Mouse (Mus musculus): Measurements from ENCODE around the gene Thsd7b. TPM values are rescaled to one million over a fixed set of nuclear protein-coding genes. Genes with fewer than 3 reads are reported as not detected.
"Not testable (repeated sequence)": the region's sequence is repeated elsewhere in the genome, so short reads cannot be mapped to it uniquely, and the experiment has no call there.

Gene Thsd7b
- polyA plus RNA-seq, 1 experiment from 2014 or later: 13.0 TPM

GRCm38 (mm10) chr1:130083788-130084187 is 810.7 kb downstream of the Thsd7b start:
- H3K9ac ChIP-seq: no peak overlapping the region
- no peaks in the 10 kb centered on the region for H3K4me1 ChIP-seq (replicated peaks)
- H3K27ac ChIP-seq (replicated peaks): no peak overlapping the region
- H3K4me2 ChIP-seq: no peak overlapping the region
- H3K27me3 ChIP-seq: no peaks in the 10 kb centered on the region
- ATAC-seq (ENCODE audit: low FRiP score, low read depth): no peak
- WGBS: 83% methylated on average over 2 of the region's 2 CpGs
- no peaks in the 10 kb centered on the region for H3K9me3 ChIP-seq
- H3K4me3 ChIP-seq: no peak overlapping the region
- no peaks in the 10 kb centered on the region for H3K36me3 ChIP-seq

- Histone ChIP-seq H3K27me3 (no peaks in the 10 kb centered on the region), H3K4me2 (no peak overlapping the region), H3K9ac (no peak overlapping the region), H3K4me1 (replicated peaks) (no peaks in the 10 kb centered on the region), H3K4me3 (no peak overlapping the region), H3K9me3 (no peaks in the 10 kb centered on the region), H3K36me3 (no peaks in the 10 kb centered on the region), H3K27ac (replicated peaks) (no peak overlapping the region)
- ATAC-seq (ENCODE audit: low FRiP score, low read depth): no peak
- WGBS: 76% methylated on average over 3 of the region's 3 CpGs
Measured at GRCm38 (mm10) chr1:130085207-130085606, 812.1 kb downstream of the Thsd7b start.

GRCm38 (mm10) chr1:130085910-130086309 is 812.8 kb downstream of the Thsd7b start:
- no peak overlapping the region for H3K27ac ChIP-seq (replicated peaks)
- H3K4me1 ChIP-seq (replicated peaks): no peaks in the 10 kb centered on the region
- ATAC-seq (ENCODE audit: low FRiP score, low read depth): no peak
- no peak overlapping the region for H3K9ac ChIP-seq
- no peak overlapping the region for H3K4me2 ChIP-seq
- H3K9me3 ChIP-seq: no peaks in the 10 kb centered on the region
- H3K36me3 ChIP-seq: no peaks in the 10 kb centered on the region
- 87% methylated on average over 2 of the region's 2 CpGs for WGBS
- no peaks in the 10 kb centered on the region for H3K27me3 ChIP-seq
- H3K4me3 ChIP-seq: no peak overlapping the region

GRCm38 (mm10) chr1:130099227-130099626 is 826.1 kb downstream of the Thsd7b start:
- H3K4me3 ChIP-seq: no peak overlapping the region
- ATAC-seq (ENCODE audit: low FRiP score, low read depth): no peak
- 65% methylated on average over 2 of the region's 2 CpGs for WGBS
- H3K27me3 ChIP-seq: no peaks in the 10 kb centered on the region
- H3K4me2 ChIP-seq: no peak overlapping the region
- H3K9ac ChIP-seq: no peak overlapping the region
- H3K36me3 ChIP-seq: no peaks in the 10 kb centered on the region
- no peaks in the 10 kb centered on the region for H3K9me3 ChIP-seq
- H3K27ac ChIP-seq (replicated peaks): no peak overlapping the region
- H3K4me1 ChIP-seq (replicated peaks): no peaks in the 10 kb centered on the region

- 82% methylated on average over 1 of the region's 1 CpGs for WGBS
- H3K27me3 ChIP-seq: no peaks in the 10 kb centered on the region
Measured at GRCm38 (mm10) chr1:130112580-130113314, 839.6 kb downstream of the Thsd7b start.

GRCm38 (mm10) chr1:130113549-130113948 is 840.4 kb downstream of the Thsd7b start:
- Histone ChIP-seq H3K9ac (no peak overlapping the region), H3K27me3 (no peaks in the 10 kb centered on the region), H3K9me3 (no peaks in the 10 kb centered on the region), H3K36me3 (no peaks in the 10 kb centered on the region), H3K27ac (replicated peaks) (no peak overlapping the region), H3K4me3 (no peak overlapping the region), H3K4me1 (replicated peaks) (no peaks in the 10 kb centered on the region), H3K4me2 (no peak overlapping the region)
- WGBS: 91% methylated on average over 2 of the region's 2 CpGs
- no peak for ATAC-seq (ENCODE audit: low FRiP score, low read depth)

More at GRCm38 (mm10) chr1:130112580-130113314, 839.6 kb downstream of the Thsd7b start:
- no peaks in the 10 kb centered on the region for H3K36me3 ChIP-seq
- no peak overlapping the region for H3K4me2 ChIP-seq
- H3K4me1 ChIP-seq (replicated peaks): no peaks in the 10 kb centered on the region
- no peak for ATAC-seq (ENCODE audit: low FRiP score, low read depth)
- no peak overlapping the region for H3K9ac ChIP-seq
- H3K27ac ChIP-seq (replicated peaks): no peak overlapping the region
- no peaks in the 10 kb centered on the region for H3K9me3 ChIP-seq
- no peak overlapping the region for H3K4me3 ChIP-seq

- Histone ChIP-seq H3K4me3 (no peak overlapping the region), H3K27ac (replicated peaks) (no peak overlapping the region), H3K9me3 (no peaks in the 10 kb centered on the region), H3K4me2 (no peak overlapping the region), H3K4me1 (replicated peaks) (no peaks in the 10 kb centered on the region), H3K27me3 (no peaks in the 10 kb centered on the region), H3K36me3 (no peaks in the 10 kb centered on the region), H3K9ac (no peak overlapping the region)
- WGBS: 84% methylated on average over 3 of the region's 3 CpGs
- no peak for ATAC-seq (ENCODE audit: low FRiP score, low read depth)
Measured at GRCm38 (mm10) chr1:130130901-130131300, 857.8 kb downstream of the Thsd7b start.

GRCm38 (mm10) chr1:130166187-130166586 is 893.1 kb downstream of the Thsd7b start:
- Histone ChIP-seq H3K36me3 (no peaks in the 10 kb centered on the region), H3K27ac (replicated peaks) (no peak overlapping the region), H3K27me3 (no peaks in the 10 kb centered on the region), H3K4me3 (no peak overlapping the region), H3K9me3 (no peaks in the 10 kb centered on the region), H3K4me1 (replicated peaks) (peaks cover 4% of the 10 kb centered on the region; the same call in 1 of the 2 replicates), H3K4me2 (no peak overlapping the region), H3K9ac (no peak overlapping the region)
- ATAC-seq (ENCODE audit: low FRiP score, low read depth): no peak

GRCm38 (mm10) chr1:130167260-130167659 is 894.2 kb downstream of the Thsd7b start:
- Histone ChIP-seq H3K9ac (no peak overlapping the region), H3K27ac (replicated peaks) (no peak overlapping the region)
- 67% methylated on average over 2 of the region's 2 CpGs for WGBS

GRCm38 (mm10) chr1:130169875-130170274 is 896.8 kb downstream of the Thsd7b start:
- H3K9ac ChIP-seq: no peak overlapping the region
- H3K27me3 ChIP-seq: no peaks in the 10 kb centered on the region
- ATAC-seq (ENCODE audit: low FRiP score, low read depth): no peak
- no peaks in the 10 kb centered on the region for H3K36me3 ChIP-seq
- WGBS: 59% methylated on average over 6 of the region's 6 CpGs
- H3K9me3 ChIP-seq: no peaks in the 10 kb centered on the region
- no peak overlapping the region for H3K4me2 ChIP-seq
- H3K4me3 ChIP-seq: no peak overlapping the region
- peaks cover 4% of the 10 kb centered on the region; the same call in 1 of the 2 replicates for H3K4me1 ChIP-seq (replicated peaks)
- H3K27ac ChIP-seq (replicated peaks): no peak overlapping the region

More at GRCm38 (mm10) chr1:130167260-130167659, 894.2 kb downstream of the Thsd7b start:
- Histone ChIP-seq H3K4me3 (no peak overlapping the region), H3K36me3 (no peaks in the 10 kb centered on the region), H3K4me2 (no peak overlapping the region), H3K9me3 (no peaks in the 10 kb centered on the region), H3K27me3 (no peaks in the 10 kb centered on the region), H3K4me1 (replicated peaks) (peaks cover 4% of the 10 kb centered on the region; the same call in 1 of the 2 replicates)
- no peak for ATAC-seq (ENCODE audit: low FRiP score, low read depth)

- no peaks in the 10 kb centered on the region for H3K27me3 ChIP-seq
- ATAC-seq (ENCODE audit: low FRiP score, low read depth): no peak
- H3K9ac ChIP-seq: no peak overlapping the region
- no peaks in the 10 kb centered on the region for H3K9me3 ChIP-seq
- H3K4me2 ChIP-seq: no peak overlapping the region
- no peak overlapping the region for H3K27ac ChIP-seq (replicated peaks)
- 15% methylated on average over 1 of the region's 1 CpGs for WGBS
- no peaks in the 10 kb centered on the region for H3K36me3 ChIP-seq
- H3K4me3 ChIP-seq: no peak overlapping the region
- H3K4me1 ChIP-seq (replicated peaks): peaks cover 4% of the 10 kb centered on the region; the same call in 1 of the 2 replicates
Measured at GRCm38 (mm10) chr1:130170290-130170689, 897.2 kb downstream of the Thsd7b start.

- H3K4me3 ChIP-seq; H3K9ac ChIP-seq; H3K4me2 ChIP-seq; H3K9me3 ChIP-seq; H3K4me1 ChIP-seq (replicated peaks); ATAC-seq (ENCODE audit: low FRiP score, low read depth); H3K27ac ChIP-seq (replicated peaks); H3K27me3 ChIP-seq; H3K36me3 ChIP-seq: not testable (repeated sequence)
- 90% methylated on average over 7 of the region's 7 CpGs for WGBS
Measured at GRCm38 (mm10) chr1:130186836-130187235, 913.7 kb downstream of the Thsd7b start.

All from hindbrain, embryonic 15.5 days (tissue).